Mouse (Mus musculus): ENCODE data around the gene Dip2c. TPM values are rescaled to one million over a fixed set of nuclear protein-coding genes. Genes with fewer than 3 reads are reported as not detected.

Gene Dip2c
- polyA plus RNA-seq, 1 experiment from 2014 or later = 11.7 TPM

DNA sequence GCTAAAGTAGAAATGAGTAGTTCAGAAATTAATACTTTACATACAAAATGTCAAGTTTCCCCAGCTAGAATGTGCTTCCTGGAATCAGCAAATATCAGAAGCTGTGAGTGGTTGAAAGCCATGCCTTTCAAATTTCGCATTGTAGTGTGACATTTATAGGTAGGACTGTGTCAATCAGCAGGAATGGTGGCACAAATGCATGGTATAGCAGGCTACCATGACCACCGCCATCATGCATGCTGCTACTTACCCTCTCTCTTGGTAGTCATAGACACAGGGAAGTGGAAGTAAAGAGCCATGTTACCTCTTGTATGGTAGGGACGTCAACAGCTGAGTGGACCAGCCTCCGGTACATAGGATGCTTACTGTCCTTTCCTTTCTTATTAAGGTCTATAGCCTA, 421.0 kb downstream of the Dip2c start:
- Histone ChIP-seq H3K27ac (replicated peaks; ENCODE audit: low read depth, low read length) (no peak overlapping the region), H3K9me3 (ENCODE audit: control insufficient read depth, low read length) (no peaks in the 10 kb centered on the region), H3K4me3 (ENCODE audit: low read depth, low read length) (no peak overlapping the region), H3K4me1 (ENCODE audit: control insufficient read depth, insufficient read depth, low read length) (no peaks in the 10 kb centered on the region; the same call in 1 of the 2 replicates), H3K36me3 (ENCODE audit: control insufficient read depth, insufficient read depth, low read length) (peaks cover 60% of the 10 kb centered on the region), H3K9ac (ENCODE audit: low read depth, low read length) (no peak overlapping the region), H3K27me3 (replicated peaks; ENCODE audit: control insufficient read depth, insufficient read depth, low read length) (no peaks in the 10 kb centered on the region), H3K4me2 (ENCODE audit: low read depth, low read length) (no peak overlapping the region)
- no peak for DNase-seq (ENCODE audit: low spot score)
- no peak for ATAC-seq (ENCODE audit: low read depth)
- WGBS = 94% methylated on average over 4 of the region's 4 CpGs

DNA sequence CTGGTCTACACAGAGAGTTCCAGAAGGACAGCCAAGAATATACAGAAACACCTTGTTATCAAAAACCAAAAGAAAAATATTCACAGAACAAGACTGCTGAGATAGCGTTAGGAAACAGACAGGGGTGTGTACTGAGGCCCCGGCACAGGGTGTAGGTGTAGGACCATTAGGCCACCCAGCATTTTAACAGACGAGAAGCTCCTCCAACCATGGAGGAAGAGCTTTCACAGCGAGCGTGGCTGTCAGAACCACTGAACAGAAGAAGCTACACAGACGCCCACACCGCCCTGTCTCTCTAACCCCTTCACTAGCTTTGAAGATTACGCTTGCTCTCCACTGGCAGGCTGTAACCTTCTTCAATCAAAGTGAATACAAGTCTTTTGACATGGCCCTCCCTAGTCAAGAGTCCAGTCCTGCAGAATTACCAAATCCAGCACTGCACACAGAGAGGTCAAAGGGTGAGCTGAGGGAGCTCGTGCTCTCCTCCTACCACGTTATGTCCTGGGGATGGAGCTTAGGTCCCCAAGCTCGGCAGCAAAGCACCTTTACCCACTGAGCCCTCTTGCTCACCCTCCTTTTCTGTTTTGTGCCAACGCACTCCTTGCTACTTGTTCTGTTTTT, 426.4 kb downstream of the Dip2c start:
- no peak overlapping the region for H3K4me2 ChIP-seq (ENCODE audit: low read depth, low read length)
- no peaks in the 10 kb centered on the region for H3K27me3 ChIP-seq (replicated peaks; ENCODE audit: control insufficient read depth, insufficient read depth, low read length)
- DNase-seq (ENCODE audit: low spot score) = no peak
- H3K9ac ChIP-seq (ENCODE audit: low read depth, low read length) = no peak overlapping the region
- no peaks in the 10 kb centered on the region for H3K9me3 ChIP-seq (ENCODE audit: control insufficient read depth, low read length)
- no peak overlapping the region for H3K27ac ChIP-seq (replicated peaks; ENCODE audit: low read depth, low read length)
- H3K4me1 ChIP-seq (ENCODE audit: control insufficient read depth, insufficient read depth, low read length) = no peaks in the 10 kb centered on the region
- no peak overlapping the region for H3K4me3 ChIP-seq (ENCODE audit: low read depth, low read length)
- peaks cover 15% of the 10 kb centered on the region for H3K36me3 ChIP-seq (ENCODE audit: control insufficient read depth, insufficient read depth, low read length)
- 80% methylated on average over 12 of the region's 12 CpGs for WGBS
- no peak for ATAC-seq (ENCODE audit: low read depth)

DNA sequence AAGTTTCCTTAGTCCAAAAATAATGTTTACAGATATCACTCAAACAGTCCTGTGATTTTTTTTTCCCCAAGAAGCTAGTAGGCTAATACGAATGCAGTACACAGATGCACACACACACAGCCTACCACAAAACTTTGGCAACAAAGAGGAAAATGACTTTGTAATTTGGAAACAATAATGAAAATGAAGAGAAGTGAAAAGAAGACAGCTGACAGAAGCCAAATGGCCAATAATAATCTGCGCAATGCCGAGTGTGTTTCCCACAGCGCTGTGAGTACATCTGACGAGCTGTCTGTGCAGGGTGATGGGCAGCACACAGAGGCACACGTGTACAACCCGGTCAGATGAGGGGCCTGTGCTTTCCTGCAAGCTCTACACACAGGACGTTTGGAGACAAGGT, 430.4 kb downstream of the Dip2c start:
- 90% methylated on average over 8 of the region's 8 CpGs for WGBS
- H3K27ac ChIP-seq (replicated peaks; ENCODE audit: low read depth, low read length) = no peak overlapping the region
- H3K4me1 ChIP-seq (ENCODE audit: control insufficient read depth, insufficient read depth, low read length) = 0 out of 2 replicates have a peak, but pooled peaks cover 4% of the 10 kb centered on the region
- H3K4me3 ChIP-seq (ENCODE audit: low read depth, low read length) = no peak overlapping the region
- H3K36me3 ChIP-seq (ENCODE audit: control insufficient read depth, insufficient read depth, low read length) = peaks cover 12% of the 10 kb centered on the region
- no peaks in the 10 kb centered on the region for H3K9me3 ChIP-seq (ENCODE audit: control insufficient read depth, low read length)
- H3K4me2 ChIP-seq (ENCODE audit: low read depth, low read length) = no peak overlapping the region
- no peak for ATAC-seq (ENCODE audit: low read depth)
- DNase-seq (ENCODE audit: low spot score) = no peak
- H3K27me3 ChIP-seq (replicated peaks; ENCODE audit: control insufficient read depth, insufficient read depth, low read length) = no peaks in the 10 kb centered on the region
- no peak overlapping the region for H3K9ac ChIP-seq (ENCODE audit: low read depth, low read length)

DNA sequence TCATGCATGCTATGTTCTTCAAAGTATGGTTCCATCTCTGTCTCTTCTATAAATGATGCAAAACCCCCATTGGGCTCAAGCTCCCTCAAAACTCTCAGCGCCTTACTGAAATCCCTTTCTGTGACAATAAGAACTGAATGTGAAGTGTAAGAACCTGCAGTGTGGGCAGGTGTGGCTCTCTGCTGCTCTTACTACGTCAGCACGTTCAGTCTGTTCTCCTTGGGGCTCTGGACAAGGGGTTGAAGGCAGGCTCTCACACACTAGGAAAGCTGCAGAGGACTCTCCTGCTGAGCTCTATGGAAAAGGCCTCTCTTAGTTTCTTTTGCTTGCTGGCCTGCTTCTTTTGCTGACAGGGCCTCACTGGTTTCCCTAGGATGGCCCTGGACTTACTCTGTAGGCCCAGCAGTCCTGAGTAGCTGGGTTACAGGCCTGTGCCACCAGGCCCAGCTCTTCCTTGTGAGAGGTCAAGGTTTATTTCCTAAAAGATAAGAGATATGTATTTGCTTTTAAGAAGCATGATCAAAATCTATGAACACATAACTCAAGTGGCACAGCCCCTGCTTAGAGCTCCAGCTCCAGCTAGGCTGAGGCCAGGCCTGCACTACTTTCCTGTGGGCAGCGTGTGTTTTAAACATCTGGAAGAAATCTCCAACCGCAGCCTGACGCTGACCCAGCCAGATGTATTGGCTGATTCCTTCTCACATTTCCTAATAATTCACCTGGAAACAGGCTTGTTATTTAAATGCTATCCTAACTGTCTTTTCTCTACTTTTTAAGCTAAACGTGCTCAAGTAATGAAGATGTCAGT, 432.3 kb downstream of the Dip2c start:
- Histone ChIP-seq H3K9ac (ENCODE audit: low read depth, low read length) (no peak overlapping the region), H3K9me3 (ENCODE audit: control insufficient read depth, low read length) (no peaks in the 10 kb centered on the region), H3K4me3 (ENCODE audit: low read depth, low read length) (no peak overlapping the region), H3K4me2 (ENCODE audit: low read depth, low read length) (no peak overlapping the region), H3K4me1 (ENCODE audit: control insufficient read depth, insufficient read depth, low read length) (0 out of 2 replicates have a peak, but pooled peaks cover 4% of the 10 kb centered on the region), H3K36me3 (ENCODE audit: control insufficient read depth, insufficient read depth, low read length) (peaks cover 15% of the 10 kb centered on the region), H3K27me3 (replicated peaks; ENCODE audit: control insufficient read depth, insufficient read depth, low read length) (no peaks in the 10 kb centered on the region), H3K27ac (replicated peaks; ENCODE audit: low read depth, low read length) (no peak overlapping the region)
- ATAC-seq (ENCODE audit: low read depth) = 0 out of 2 replicates have a peak, but pooled peaks have one; percentile 30
- DNase-seq (ENCODE audit: low spot score) = peak; percentile 34
- 61% methylated on average over 7 of the region's 7 CpGs for WGBS

DNA sequence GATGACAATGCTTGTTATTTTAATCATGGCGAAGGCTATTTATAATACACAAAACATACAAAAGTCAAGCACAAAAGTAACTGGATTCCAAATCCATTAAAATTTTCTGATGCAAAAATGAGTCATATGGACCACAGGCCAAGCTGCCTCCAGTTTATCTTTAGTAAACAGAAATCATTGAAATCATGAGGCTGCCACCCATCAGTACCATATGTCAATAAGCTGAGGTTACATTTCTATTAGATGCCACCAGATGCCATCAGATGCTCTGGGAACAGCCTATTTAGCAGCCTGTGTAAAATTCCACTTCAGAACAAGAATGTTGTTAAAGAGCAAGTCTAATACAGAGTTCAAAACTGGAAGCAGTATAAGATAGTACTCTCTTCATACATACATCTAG, 436.1 kb downstream of the Dip2c start:
- H3K4me1 ChIP-seq (ENCODE audit: control insufficient read depth, insufficient read depth, low read length) = 0 out of 2 replicates have a peak, but pooled peaks cover 4% of the 10 kb centered on the region
- no peak for ATAC-seq (ENCODE audit: low read depth)
- H3K4me2 ChIP-seq (ENCODE audit: low read depth, low read length) = no peak overlapping the region
- H3K9me3 ChIP-seq (ENCODE audit: control insufficient read depth, low read length) = no peaks in the 10 kb centered on the region
- no peaks in the 10 kb centered on the region for H3K27me3 ChIP-seq (replicated peaks; ENCODE audit: control insufficient read depth, insufficient read depth, low read length)
- no peak overlapping the region for H3K4me3 ChIP-seq (ENCODE audit: low read depth, low read length)
- H3K27ac ChIP-seq (replicated peaks; ENCODE audit: low read depth, low read length) = no peak overlapping the region
- H3K9ac ChIP-seq (ENCODE audit: low read depth, low read length) = no peak overlapping the region
- H3K36me3 ChIP-seq (ENCODE audit: control insufficient read depth, insufficient read depth, low read length) = peaks cover 25% of the 10 kb centered on the region; the same call in 1 of the 2 replicates
- 90% methylated on average over 1 of the region's 1 CpGs for WGBS
- no peak for DNase-seq (ENCODE audit: low spot score)

DNA sequence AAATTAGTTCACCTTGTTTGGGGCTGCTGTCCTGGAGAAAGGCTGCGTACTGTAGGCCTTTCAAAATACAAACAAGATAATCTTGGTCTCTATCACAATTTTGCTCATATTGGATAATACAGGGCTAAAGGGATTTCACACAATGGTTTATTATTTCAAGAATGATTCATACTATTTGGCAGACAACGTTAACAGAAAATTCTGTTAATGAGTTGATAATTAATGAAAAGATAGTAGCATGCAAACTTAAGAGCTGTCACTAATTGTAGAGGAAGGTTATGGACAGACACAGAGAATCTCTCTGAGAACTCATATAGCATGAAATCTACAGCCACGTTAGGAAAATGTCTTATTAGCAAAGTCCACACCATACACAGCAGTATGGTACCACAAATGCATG, 436.6 kb downstream of the Dip2c start:
- no peak overlapping the region for H3K9ac ChIP-seq (ENCODE audit: low read depth, low read length)
- 0 out of 2 replicates have a peak, but pooled peaks cover 4% of the 10 kb centered on the region for H3K4me1 ChIP-seq (ENCODE audit: control insufficient read depth, insufficient read depth, low read length)
- 89% methylated on average over 3 of the region's 3 CpGs for WGBS
- peaks cover 27% of the 10 kb centered on the region; the same call in 1 of the 2 replicates for H3K36me3 ChIP-seq (ENCODE audit: control insufficient read depth, insufficient read depth, low read length)
- DNase-seq (ENCODE audit: low spot score) = no peak
- no peak overlapping the region for H3K4me3 ChIP-seq (ENCODE audit: low read depth, low read length)
- H3K27me3 ChIP-seq (replicated peaks; ENCODE audit: control insufficient read depth, insufficient read depth, low read length) = no peaks in the 10 kb centered on the region
- H3K27ac ChIP-seq (replicated peaks; ENCODE audit: low read depth, low read length) = no peak overlapping the region
- no peak overlapping the region for H3K4me2 ChIP-seq (ENCODE audit: low read depth, low read length)
- no peaks in the 10 kb centered on the region for H3K9me3 ChIP-seq (ENCODE audit: control insufficient read depth, low read length)
- no peak for ATAC-seq (ENCODE audit: low read depth)

DNA sequence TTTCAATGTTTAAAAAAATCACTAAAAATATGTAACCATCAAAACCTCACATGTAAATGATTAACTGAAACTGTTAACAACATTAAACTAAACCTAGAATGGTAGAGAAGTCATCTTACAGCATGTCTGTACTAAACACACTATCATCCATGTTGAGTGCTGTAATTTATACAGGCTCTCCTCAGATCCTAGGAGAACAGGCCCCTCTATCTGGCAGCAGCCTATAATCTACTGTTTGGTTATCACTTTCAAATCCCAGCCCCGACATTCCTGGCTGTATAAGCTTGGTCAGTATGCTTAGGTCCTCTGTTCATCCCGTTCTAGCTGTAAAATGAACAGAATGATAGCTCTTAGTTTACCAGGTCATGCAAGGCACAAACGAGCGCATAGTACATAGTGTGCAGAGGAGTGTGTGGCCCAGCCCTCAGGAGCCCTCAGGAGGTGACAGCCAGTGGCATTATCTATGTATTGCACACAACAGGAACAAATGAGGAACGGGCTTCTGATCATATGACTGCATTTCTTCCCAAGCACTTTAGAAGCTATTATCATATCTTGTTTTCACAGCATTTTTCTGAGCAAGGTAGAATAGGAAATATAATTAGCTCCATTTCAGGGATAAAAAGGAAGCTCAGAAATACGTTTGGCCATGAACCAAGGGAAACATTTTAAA, 437.3 kb downstream of the Dip2c start:
- ATAC-seq (ENCODE audit: low read depth) = no peak
- 0 out of 2 replicates have a peak, but pooled peaks cover 4% of the 10 kb centered on the region for H3K4me1 ChIP-seq (ENCODE audit: control insufficient read depth, insufficient read depth, low read length)
- no peaks in the 10 kb centered on the region for H3K27me3 ChIP-seq (replicated peaks; ENCODE audit: control insufficient read depth, insufficient read depth, low read length)
- no peak for DNase-seq (ENCODE audit: low spot score)
- H3K9me3 ChIP-seq (ENCODE audit: control insufficient read depth, low read length) = no peaks in the 10 kb centered on the region
- H3K36me3 ChIP-seq (ENCODE audit: control insufficient read depth, insufficient read depth, low read length) = peaks cover 24% of the 10 kb centered on the region; the same call in 1 of the 2 replicates
- no peak overlapping the region for H3K4me2 ChIP-seq (ENCODE audit: low read depth, low read length)
- no peak overlapping the region for H3K4me3 ChIP-seq (ENCODE audit: low read depth, low read length)
- H3K9ac ChIP-seq (ENCODE audit: low read depth, low read length) = no peak overlapping the region
- no peak overlapping the region for H3K27ac ChIP-seq (replicated peaks; ENCODE audit: low read depth, low read length)
- WGBS = 87% methylated on average over 6 of the region's 6 CpGs

DNA sequence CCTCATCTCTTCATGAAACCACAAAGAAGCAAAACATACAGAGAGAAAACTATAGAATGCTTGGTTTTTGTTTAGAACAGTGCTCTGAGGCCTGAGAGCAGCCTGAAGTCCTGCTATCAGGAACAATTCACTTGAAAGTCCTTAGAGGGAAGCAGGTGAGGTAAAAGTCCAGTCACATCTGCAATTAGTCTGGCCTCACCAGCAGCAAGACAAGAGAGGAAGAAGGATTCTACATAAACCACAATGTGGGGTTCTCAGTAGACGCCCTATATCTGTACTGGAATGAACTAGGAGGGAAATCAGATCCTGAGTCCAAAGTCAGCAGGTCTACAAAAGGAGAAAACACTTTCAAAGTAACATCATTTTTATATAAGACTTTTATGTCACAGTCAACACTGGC, 438.9 kb downstream of the Dip2c start:
- Histone ChIP-seq H3K4me3 (ENCODE audit: low read depth, low read length) (no peak overlapping the region), H3K9ac (ENCODE audit: low read depth, low read length) (no peak overlapping the region), H3K4me2 (ENCODE audit: low read depth, low read length) (no peak overlapping the region), H3K36me3 (ENCODE audit: control insufficient read depth, insufficient read depth, low read length) (peaks cover 31% of the 10 kb centered on the region), H3K9me3 (ENCODE audit: control insufficient read depth, low read length) (no peaks in the 10 kb centered on the region), H3K4me1 (ENCODE audit: control insufficient read depth, insufficient read depth, low read length) (no peaks in the 10 kb centered on the region), H3K27ac (replicated peaks; ENCODE audit: low read depth, low read length) (no peak overlapping the region), H3K27me3 (replicated peaks; ENCODE audit: control insufficient read depth, insufficient read depth, low read length) (no peaks in the 10 kb centered on the region)
- DNase-seq (ENCODE audit: low spot score) = no peak
- 93% methylated on average over 1 of the region's 1 CpGs for WGBS
- ATAC-seq (ENCODE audit: low read depth) = no peak

Data from embryonic facial prominence, embryonic 14.5 days (tissue).